Mouse (Mus musculus): ENCODE measurements around the gene Rgs7. TPM values are rescaled to one million over a fixed set of nuclear protein-coding genes. Genes with fewer than 3 reads are reported as not detected.

The Rgs7 gene
- polyA plus RNA-seq, 1 experiment, result 0.54 TPM

DNA sequence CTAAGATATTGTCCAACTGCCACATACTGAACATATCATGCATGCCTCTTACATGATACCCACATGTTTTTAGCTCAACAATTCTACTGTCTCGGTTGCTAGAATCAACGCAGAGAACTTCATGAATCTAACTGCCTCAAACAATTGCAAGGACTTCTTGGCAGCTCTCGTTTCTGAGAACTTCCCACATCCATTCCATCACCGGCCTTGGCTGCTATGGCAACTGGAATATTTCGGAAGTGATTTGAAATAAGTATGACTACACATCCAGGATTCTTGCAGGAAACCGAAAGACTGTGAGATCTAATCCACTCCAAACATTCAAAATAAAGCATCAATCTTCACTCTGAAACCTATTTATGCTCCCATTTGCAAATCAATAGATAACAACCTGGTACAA lies 50.3 kb downstream of the Rgs7 start:
- no peak overlapping the region for H3K27ac ChIP-seq (ENCODE audit: control insufficient read depth, insufficient read depth, low read length)
- no peak overlapping the region for H3K4me3 ChIP-seq (ENCODE audit: control insufficient read depth, insufficient read depth, low read length)
- no peak for DNase-seq
- H3K4me1 ChIP-seq (replicated peaks; ENCODE audit: control insufficient read depth, insufficient read depth, low read length), result no peaks in the 10 kb centered on the region
- no peaks in the 10 kb centered on the region for H3K36me3 ChIP-seq (ENCODE audit: control insufficient read depth, insufficient read depth, low read length)
- 92% methylated on average over 6 of the region's 6 CpGs for WGBS
- H3K27me3 ChIP-seq (ENCODE audit: control insufficient read depth, insufficient read depth, low read length), result no peaks in the 10 kb centered on the region
- TF ChIP-seq CTCF (IDR thresholded peaks at IDR 0.05; ENCODE audit: borderline replicate concordance, control insufficient read depth, extremely low read depth, insufficient read depth, low read length, poor library complexity) (no peak), POLR2A (IDR thresholded peaks at IDR 0.05; ENCODE audit: control insufficient read depth, extremely low read depth, insufficient read depth, low read length, poor library complexity) (no peak)

GRCm38 (mm10) chr1:175433622-175434204 lies 58.6 kb downstream of the Rgs7 start:
- H3K36me3 ChIP-seq (ENCODE audit: control insufficient read depth, insufficient read depth, low read length), result no peaks in the 10 kb centered on the region
- H3K27me3 ChIP-seq (ENCODE audit: control insufficient read depth, insufficient read depth, low read length), result no peaks in the 10 kb centered on the region
- H3K27ac ChIP-seq (ENCODE audit: control insufficient read depth, insufficient read depth, low read length), result no peak overlapping the region
- TF ChIP-seq CTCF (IDR thresholded peaks at IDR 0.05; ENCODE audit: borderline replicate concordance, control insufficient read depth, extremely low read depth, insufficient read depth, low read length, poor library complexity) (no peak), POLR2A (IDR thresholded peaks at IDR 0.05; ENCODE audit: control insufficient read depth, extremely low read depth, insufficient read depth, low read length, poor library complexity) (no peak)
- H3K4me3 ChIP-seq (ENCODE audit: control insufficient read depth, insufficient read depth, low read length), result no peak overlapping the region
- 93% methylated on average over 14 of the region's 14 CpGs for WGBS
- no peaks in the 10 kb centered on the region for H3K4me1 ChIP-seq (replicated peaks; ENCODE audit: control insufficient read depth, insufficient read depth, low read length)
- DNase-seq, result no peak

DNA sequence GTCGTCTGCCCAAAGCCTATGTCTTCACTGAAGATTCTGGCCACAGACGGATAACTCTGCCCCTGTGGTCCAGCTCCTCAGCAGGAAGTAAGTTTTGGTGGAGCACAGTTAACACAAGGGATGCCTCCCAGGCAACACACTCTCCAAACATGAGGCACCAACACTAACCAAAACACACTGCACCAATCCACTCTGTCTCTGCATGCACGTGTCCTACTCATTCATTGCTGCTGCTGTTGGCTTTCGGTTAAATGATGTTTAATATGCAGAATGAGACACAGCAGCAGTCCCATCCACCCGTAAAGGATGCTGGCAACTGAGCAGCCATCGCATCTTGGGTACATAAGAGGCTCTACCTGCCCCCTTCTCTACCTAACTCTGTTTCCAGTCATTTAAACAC lies 59.2 kb downstream of the Rgs7 start:
- Histone ChIP-seq H3K4me1 (replicated peaks; ENCODE audit: control insufficient read depth, insufficient read depth, low read length) (no peaks in the 10 kb centered on the region), H3K27me3 (ENCODE audit: control insufficient read depth, insufficient read depth, low read length) (no peaks in the 10 kb centered on the region), H3K27ac (ENCODE audit: control insufficient read depth, insufficient read depth, low read length) (no peak overlapping the region), H3K4me3 (ENCODE audit: control insufficient read depth, insufficient read depth, low read length) (no peak overlapping the region), H3K36me3 (ENCODE audit: control insufficient read depth, insufficient read depth, low read length) (no peaks in the 10 kb centered on the region)
- TF ChIP-seq POLR2A (IDR thresholded peaks at IDR 0.05; ENCODE audit: control insufficient read depth, extremely low read depth, insufficient read depth, low read length, poor library complexity) (no peak), CTCF (IDR thresholded peaks at IDR 0.05; ENCODE audit: borderline replicate concordance, control insufficient read depth, extremely low read depth, insufficient read depth, low read length, poor library complexity) (no peak)
- WGBS, result 90% methylated on average over 6 of the region's 6 CpGs
- no peak for DNase-seq

DNA sequence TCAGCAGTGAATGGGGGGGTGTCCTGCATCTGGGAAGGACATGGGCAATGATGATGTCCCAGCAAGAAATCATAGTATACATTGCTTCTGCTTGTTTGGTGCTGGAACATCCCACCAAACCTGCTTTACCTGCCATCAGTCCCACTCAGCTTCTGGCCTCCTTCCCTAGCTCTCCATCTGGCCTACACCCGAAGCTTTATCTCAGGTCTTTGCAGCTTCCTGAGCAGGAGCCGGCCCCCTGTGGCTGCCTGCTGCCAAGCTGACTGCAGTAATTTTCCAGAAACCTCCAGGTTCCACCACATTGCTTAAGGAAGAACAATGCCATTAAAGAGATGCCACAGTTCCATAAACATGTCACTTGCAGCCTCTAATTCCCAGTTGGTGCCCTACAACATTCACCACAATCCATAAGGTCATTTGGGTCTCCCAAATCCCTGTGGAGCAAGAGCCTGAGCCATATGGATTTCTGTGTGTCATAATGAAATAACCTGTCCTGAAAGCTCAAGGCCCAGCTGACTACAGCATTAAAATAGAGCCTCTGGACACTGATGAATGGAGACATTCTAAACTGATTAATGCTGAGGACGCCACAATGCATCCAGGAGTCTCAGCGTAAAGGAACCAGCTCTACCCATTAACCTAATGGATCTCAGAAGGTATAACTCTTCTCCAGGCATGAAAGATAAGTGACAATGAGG lies 60.8 kb downstream of the Rgs7 start:
- Histone ChIP-seq H3K36me3 (ENCODE audit: control insufficient read depth, insufficient read depth, low read length) (no peaks in the 10 kb centered on the region), H3K27me3 (ENCODE audit: control insufficient read depth, insufficient read depth, low read length) (no peaks in the 10 kb centered on the region), H3K4me3 (ENCODE audit: control insufficient read depth, insufficient read depth, low read length) (no peak overlapping the region), H3K4me1 (replicated peaks; ENCODE audit: control insufficient read depth, insufficient read depth, low read length) (no peaks in the 10 kb centered on the region), H3K27ac (ENCODE audit: control insufficient read depth, insufficient read depth, low read length) (no peak overlapping the region)
- DNase-seq, result no peak
- TF ChIP-seq POLR2A (IDR thresholded peaks at IDR 0.05; ENCODE audit: control insufficient read depth, extremely low read depth, insufficient read depth, low read length, poor library complexity), result no peak
- no peak for TF ChIP-seq CTCF (IDR thresholded peaks at IDR 0.05; ENCODE audit: borderline replicate concordance, control insufficient read depth, extremely low read depth, insufficient read depth, low read length, poor library complexity)
- whole genome bisulfite sequencing, result 75% methylated on average over 4 of the region's 4 CpGs

DNA sequence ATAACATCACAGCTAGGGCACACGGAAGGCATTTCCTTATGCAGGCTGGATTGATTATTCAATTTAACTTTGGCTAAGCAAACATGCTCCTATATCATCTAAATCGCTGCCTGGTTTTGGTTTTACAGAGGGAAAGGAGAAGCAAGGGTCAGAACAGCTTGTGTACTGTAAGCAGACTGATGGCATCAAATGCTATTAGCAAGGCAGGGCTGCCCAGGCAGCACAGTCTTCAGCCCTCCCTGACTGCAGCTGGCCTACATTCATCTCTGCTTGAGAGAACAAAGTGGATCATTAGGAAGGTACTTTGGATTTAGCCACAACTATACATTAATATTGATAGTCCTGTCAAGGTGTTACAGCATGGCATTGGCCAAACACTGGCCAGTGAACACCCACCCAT lies 65.2 kb downstream of the Rgs7 start:
- Histone ChIP-seq H3K36me3 (ENCODE audit: control insufficient read depth, insufficient read depth, low read length) (no peaks in the 10 kb centered on the region), H3K27ac (ENCODE audit: control insufficient read depth, insufficient read depth, low read length) (no peak overlapping the region), H3K4me3 (ENCODE audit: control insufficient read depth, insufficient read depth, low read length) (no peak overlapping the region), H3K4me1 (replicated peaks; ENCODE audit: control insufficient read depth, insufficient read depth, low read length) (no peaks in the 10 kb centered on the region), H3K27me3 (ENCODE audit: control insufficient read depth, insufficient read depth, low read length) (no peaks in the 10 kb centered on the region)
- DNase-seq, result no peak
- TF ChIP-seq CTCF (IDR thresholded peaks at IDR 0.05; ENCODE audit: borderline replicate concordance, control insufficient read depth, extremely low read depth, insufficient read depth, low read length, poor library complexity) (no peak), POLR2A (IDR thresholded peaks at IDR 0.05; ENCODE audit: control insufficient read depth, extremely low read depth, insufficient read depth, low read length, poor library complexity) (no peak)
- 93% methylated on average over 2 of the region's 2 CpGs for WGBS

- H3K27me3 ChIP-seq (ENCODE audit: control insufficient read depth, insufficient read depth, low read length), result no peaks in the 10 kb centered on the region
- DNase-seq, result no peak
- H3K4me1 ChIP-seq (replicated peaks; ENCODE audit: control insufficient read depth, insufficient read depth, low read length), result no peaks in the 10 kb centered on the region
- H3K27ac ChIP-seq (ENCODE audit: control insufficient read depth, insufficient read depth, low read length), result no peak overlapping the region
- WGBS, result 95% methylated on average over 4 of the region's 4 CpGs
- TF ChIP-seq POLR2A (IDR thresholded peaks at IDR 0.05; ENCODE audit: control insufficient read depth, extremely low read depth, insufficient read depth, low read length, poor library complexity), result no peak
- TF ChIP-seq CTCF (IDR thresholded peaks at IDR 0.05; ENCODE audit: borderline replicate concordance, control insufficient read depth, extremely low read depth, insufficient read depth, low read length, poor library complexity), result no peak
- no peaks in the 10 kb centered on the region for H3K36me3 ChIP-seq (ENCODE audit: control insufficient read depth, insufficient read depth, low read length)
- H3K4me3 ChIP-seq (ENCODE audit: control insufficient read depth, insufficient read depth, low read length), result no peak overlapping the region
Measured at GRCm38 (mm10) chr1:175426393-175426792, 65.9 kb downstream of the Rgs7 start.
